Mouse (Mus musculus) testis, adult 2 months (tissue): ENCODE data around the gene Bbc3.

ENCODE experiments used
- CTCF ChIP-seq: fragments of 200-500 bp; IDR thresholded peaks from 2 replicates; pipeline ENCODE4 v1.5.1; 2012; ENCODE audit warnings: low read depth, mild to moderate bottlenecking, inconsistent platforms, low read length, moderate library complexity; ENCODE audit not compliant: control insufficient read depth, insufficient read depth, insufficient replicate concordance
- POLR2A ChIP-seq: fragments of 200-500 bp; IDR thresholded peaks from 2 replicates; pipeline ENCODE4 v1.6.1; 2012; ENCODE audit warnings: low read depth, mild to moderate bottlenecking, inconsistent platforms, low read length, moderate library complexity; ENCODE audit not compliant: control insufficient read depth

DNA sequence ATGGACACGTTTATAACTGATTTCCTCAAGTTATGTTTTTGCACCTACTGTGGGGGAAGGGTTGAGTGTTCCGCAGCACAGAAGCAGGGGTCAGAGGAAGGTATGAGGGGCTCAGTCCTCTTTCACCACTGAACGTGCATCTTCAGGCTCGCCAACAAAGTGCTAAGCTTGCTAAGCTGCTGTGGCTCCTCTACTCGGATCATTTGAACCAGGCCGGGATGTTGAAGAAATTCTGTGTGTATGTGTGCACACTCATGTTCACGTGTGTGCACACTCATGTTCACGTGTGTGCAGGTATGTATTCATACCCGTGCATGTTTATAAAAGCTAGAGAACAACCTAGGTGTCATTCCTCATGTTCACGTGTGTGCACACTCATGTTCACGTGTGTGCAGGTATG, 42.3 kb upstream of the Bbc3 start:
- TF ChIP-seq CTCF, result no peak
- no peak for TF ChIP-seq POLR2A
